Mouse (Mus musculus) stomach, postnatal 0 days (tissue): Measurements from ENCODE around the gene Myrf.

ENCODE experiments used
- CTCF ChIP-seq: IDR thresholded peaks from 2 replicates; pipeline ENCODE4 v1.5.1; 2016; ENCODE audit warnings: antibody characterized with exemption, low read depth, mild to moderate bottlenecking, moderate library complexity
- EP300 ChIP-seq: optimal IDR thresholded peaks from 2 replicates; pipeline ENCODE3; 2016; ENCODE audit warnings: antibody characterized with exemption

- TF ChIP-seq CTCF (no peak), EP300 (no peak)
These were observed 63.6 kb downstream of the Myrf start for GRCm38 (mm10) chr19:10176941-10177372.
